Mouse (Mus musculus): Measurements from ENCODE around the gene Ogfrl1. TPM values are rescaled to one million over a fixed set of nuclear protein-coding genes. Genes with fewer than 3 reads are reported as not detected.

Gene Ogfrl1
- total RNA-seq, 4 experiments from 2014 or later: 79.6 to 101 (median 86.0) TPM

- no peak for DNase-seq (ENCODE audit: low spot score in 2 of 2)
Measured at GRCm38 (mm10) chr1:23352895-23353294, 44.7 kb downstream of the Ogfrl1 start.

- DNase-seq (ENCODE audit: low spot score in 2 of 2): no peak
Measured at GRCm38 (mm10) chr1:23351756-23352155, 45.8 kb downstream of the Ogfrl1 start.

GRCm38 (mm10) chr1:23345633-23346032 is 51.9 kb downstream of the Ogfrl1 start:
- DNase-seq (ENCODE audit: low spot score in 2 of 2): no peak

GRCm38 (mm10) chr1:23342864-23343263 is 54.7 kb downstream of the Ogfrl1 start:
- DNase-seq (ENCODE audit: low spot score in 2 of 2): no peak

GRCm38 (mm10) chr1:23342224-23342623 is 55.3 kb downstream of the Ogfrl1 start:
- no peak for DNase-seq (ENCODE audit: low spot score in 2 of 2)

- no peak for DNase-seq (ENCODE audit: low spot score in 2 of 2)
Measured at GRCm38 (mm10) chr1:23335726-23336363, 61.7 kb downstream of the Ogfrl1 start.

- no peak for DNase-seq (ENCODE audit: low spot score in 2 of 2)
Measured at GRCm38 (mm10) chr1:23335050-23335449, 62.5 kb downstream of the Ogfrl1 start.

GRCm38 (mm10) chr1:23332192-23332591 is 65.4 kb downstream of the Ogfrl1 start:
- no peak for DNase-seq (ENCODE audit: low spot score in 2 of 2)

- DNase-seq (ENCODE audit: low spot score in 2 of 2): no peak
Measured at GRCm38 (mm10) chr1:23325160-23325559, 72.4 kb downstream of the Ogfrl1 start.

- no peak for DNase-seq (ENCODE audit: low spot score in 2 of 2)
Measured at GRCm38 (mm10) chr1:23324226-23324625, 73.3 kb downstream of the Ogfrl1 start.

- no peak for DNase-seq (ENCODE audit: low spot score in 2 of 2)
Measured at GRCm38 (mm10) chr1:23323286-23323685, 74.3 kb downstream of the Ogfrl1 start.

- no peak for DNase-seq (ENCODE audit: low spot score in 2 of 2)
Measured at GRCm38 (mm10) chr1:23322208-23322607, 75.4 kb downstream of the Ogfrl1 start.

- no peak for DNase-seq (ENCODE audit: low spot score in 2 of 2)
Measured at GRCm38 (mm10) chr1:23321331-23321851, 76.2 kb downstream of the Ogfrl1 start.

GRCm38 (mm10) chr1:23320591-23321195 is 76.9 kb downstream of the Ogfrl1 start:
- no peak for DNase-seq (ENCODE audit: low spot score in 2 of 2)
